Mouse (Mus musculus) hematopoietic stem cell, adult 5-6 weeks (primary cell): ENCODE results near the gene Cd209g. TPM values are rescaled to one million over a fixed set of nuclear protein-coding genes. Genes with fewer than 3 reads are reported as not detected.
"Not testable (repeated sequence)": the region's sequence is repeated elsewhere in the genome, so short reads cannot be mapped to it uniquely, and the experiment has no call there.

Source experiments
- ATAC-seq, 2 experiments: fragments of 125-278 bp in 1 of 2; replicated peaks in 1 of 2; 2 replicates each; pipeline ENCODE4 v1.8.0; 2016 to 2017; ENCODE audit warnings: inconsistent platforms in 2 of 2, mild to moderate bottlenecking in 2 of 2, moderate number of reproducible peaks in 2 of 2, low read depth in 1 of 2, moderate TSS enrichment in 1 of 2; ENCODE audit not compliant: low FRiP score in 2 of 2, poor library complexity in 2 of 2, severe bottlenecking in 2 of 2, insufficient read depth in 1 of 2, low TSS enrichment in 1 of 2
- total RNA-seq: library from RNA; stranded (forward); fragments of 172-1452, 232-1000 nt; gene quantifications from 2 replicates; pipeline ENCODE4 v1.2.3, GENCODE M21; 2017

Cd209g gene
- 1.1 TPM in 1 of 2 replicates, not detected in the other for total RNA-seq

GRCm38 (mm10) chr8:4133798-4134197 is at the start of gene Cd209g:
Gene Cd209g (plus strand): TSS chr8:4134098.
- no peak for ATAC-seq

- ATAC-seq, result peak; percentile 49 to 75; a peak in 3 of 4 replicates
Measured at GRCm38 (mm10) chr8:4087180-4087722, 46.6 kb upstream of the Cd209g start.

GRCm38 (mm10) chr8:4088514-4088913 is 45.4 kb upstream of the Cd209g start:
- not testable (repeated sequence) for ATAC-seq

- ATAC-seq, result not testable (repeated sequence)
Measured at GRCm38 (mm10) chr8:4105735-4106134, 28.2 kb upstream of the Cd209g start, which contains the start of gene Cd209f. Gene Cd209f (minus strand): TSS chr8:4105835.

GRCm38 (mm10) chr8:4139660-4140646 is 6.1 kb downstream of the Cd209g start:
- ATAC-seq, result peak; percentile 89 to 95

- no peak for ATAC-seq
Measured at GRCm38 (mm10) chr8:4141721-4142120, 7.8 kb downstream of the Cd209g start.

GRCm38 (mm10) chr8:4147272-4147671 is 13.4 kb downstream of the Cd209g start:
- no peak for ATAC-seq

- no peak for ATAC-seq
Measured at GRCm38 (mm10) chr8:4154878-4155277, 21.0 kb downstream of the Cd209g start.

- no peak for ATAC-seq
Measured at GRCm38 (mm10) chr8:4162786-4163185, 28.9 kb downstream of the Cd209g start.

- 0 out of 4 replicates have a peak, but pooled peaks of 1 of the 2 experiments have one; percentile 0 for ATAC-seq
Measured at GRCm38 (mm10) chr8:4165176-4165851, 31.4 kb downstream of the Cd209g start.

- ATAC-seq, result peak; percentile 94
Measured at GRCm38 (mm10) chr8:4165852-4166751, 32.2 kb downstream of the Cd209g start, which contains the start of gene Evi5l. Gene Evi5l (plus strand): TSS chr8:4166567.

- ATAC-seq, result no peak
Measured at GRCm38 (mm10) chr8:4166881-4167525, 33.1 kb downstream of the Cd209g start.

- no peak for ATAC-seq
Measured at GRCm38 (mm10) chr8:4167918-4168317, 34.0 kb downstream of the Cd209g start.

GRCm38 (mm10) chr8:4172486-4172885 is 38.6 kb downstream of the Cd209g start:
- no peak for ATAC-seq

GRCm38 (mm10) chr8:4174018-4174417 is 40.1 kb downstream of the Cd209g start:
- ATAC-seq, result no peak

GRCm38 (mm10) chr8:4183409-4183808 is 49.5 kb downstream of the Cd209g start:
- no peak for ATAC-seq
